Mouse (Mus musculus): Measurements from ENCODE around the gene Sema4f.

Gene Sema4f

GRCm38 (mm10) chr6:82871632-82872331 is 67.8 kb downstream of the Sema4f start:
- DNase-seq (ENCODE audit: low spot score in 2 of 2) = no peak

GRCm38 (mm10) chr6:82868476-82868875 is 71.1 kb downstream of the Sema4f start:
- no peak for DNase-seq (ENCODE audit: low spot score in 2 of 2)

GRCm38 (mm10) chr6:82863380-82863874 is 76.1 kb downstream of the Sema4f start:
- DNase-seq (ENCODE audit: low spot score in 2 of 2) = no peak

- DNase-seq (ENCODE audit: low spot score in 2 of 2) = no peak
Observed at GRCm38 (mm10) chr6:82862475-82862874, 77.1 kb downstream of the Sema4f start.

GRCm38 (mm10) chr6:82862042-82862441 is 77.5 kb downstream of the Sema4f start:
- DNase-seq (ENCODE audit: low spot score in 2 of 2) = no peak
